Mouse (Mus musculus) intestine, postnatal 0 days (tissue): ENCODE measurements around the gene Cel. TPM values are rescaled to one million over a fixed set of nuclear protein-coding genes. Genes with fewer than 3 reads are reported as not detected.

ENCODE experiments used
- ATAC-seq: fragments of 200-750 bp; cut with Nextera tagmentation; 2 replicates; pipeline ENCODE4 v1.8.0; 2017; ENCODE audit warnings: mild to moderate bottlenecking, moderate TSS enrichment, moderate library complexity
- H3K27ac ChIP-seq: fragments of 300-500 bp; sonication (generic); 2 replicates; pipeline ENCODE4 v1.5.1; 2014; ENCODE audit warnings: mild to moderate bottlenecking, low read depth, low read length, moderate library complexity
- H3K27me3 ChIP-seq: fragments of 300-500 bp; sonication (generic); replicated peaks from 2 replicates; pipeline ENCODE4 v1.6.1; 2014; ENCODE audit warnings: low read length, mixed read lengths; ENCODE audit not compliant: control insufficient read depth, insufficient read depth
- H3K36me3 ChIP-seq: fragments of 300-500 bp; sonication (generic); 2 replicates; pipeline ENCODE4 v1.6.1; 2014; ENCODE audit warnings: mild to moderate bottlenecking, moderate library complexity; ENCODE audit not compliant: control insufficient read depth, insufficient read depth
- H3K4me1 ChIP-seq: fragments of 300-500 bp; sonication (generic); replicated peaks from 2 replicates; pipeline ENCODE4 v1.6.1; 2014; ENCODE audit warnings: antibody characterized with exemption, low read length, mixed read lengths; ENCODE audit not compliant: control insufficient read depth, insufficient read depth
- H3K4me2 ChIP-seq: fragments of 300-500 bp; sonication (generic); replicated peaks from 2 replicates; pipeline ENCODE4 v1.6.1; 2014; ENCODE audit warnings: low read depth, mild to moderate bottlenecking, moderate library complexity
- H3K4me3 ChIP-seq: fragments of 300-500 bp; sonication (generic); 2 replicates; pipeline ENCODE4 v1.5.1; 2014; ENCODE audit warnings: low read depth, low read length
- H3K9ac ChIP-seq: fragments of 300-500 bp; sonication (generic); 2 replicates; pipeline ENCODE4 v1.6.1; 2014; ENCODE audit warnings: mild to moderate bottlenecking, low read depth, low read length
- H3K9me3 ChIP-seq: fragments of 300-500 bp; sonication (generic); 2 replicates; pipeline ENCODE4 v1.6.1; 2016; ENCODE audit warnings: mixed run types; ENCODE audit not compliant: control insufficient read depth
- CTCF ChIP-seq: sonication (generic); IDR thresholded peaks from 2 replicates; pipeline ENCODE4 v1.5.1; 2016; ENCODE audit warnings: low read depth, mild to moderate bottlenecking, control low read depth, antibody characterized with exemption, moderate library complexity
- whole genome bisulfite sequencing: fragments of 180-500 bp; shearing (Covaris S2); extraction: QIAGEN DNeasy Blood & Tissue Kit; methylation state at CpG from one replicate; pipeline ENCODE4 v1.1.7; 2014; 5-methylcytosine and 5-hydroxymethylcytosine counted together
- polyA plus RNA-seq: library from polyadenylated mRNA; unstranded; fragments of >200 nt; fragmentation: Nextera tagmentation; extraction: Ambion mirVana; gene quantifications from 2 replicates; pipeline ENCODE4 v1.2.1, GENCODE M21; 2015

The Cel gene
- polyA plus RNA-seq, 1 experiment from 2014 or later, result 5.5 TPM

DNA sequence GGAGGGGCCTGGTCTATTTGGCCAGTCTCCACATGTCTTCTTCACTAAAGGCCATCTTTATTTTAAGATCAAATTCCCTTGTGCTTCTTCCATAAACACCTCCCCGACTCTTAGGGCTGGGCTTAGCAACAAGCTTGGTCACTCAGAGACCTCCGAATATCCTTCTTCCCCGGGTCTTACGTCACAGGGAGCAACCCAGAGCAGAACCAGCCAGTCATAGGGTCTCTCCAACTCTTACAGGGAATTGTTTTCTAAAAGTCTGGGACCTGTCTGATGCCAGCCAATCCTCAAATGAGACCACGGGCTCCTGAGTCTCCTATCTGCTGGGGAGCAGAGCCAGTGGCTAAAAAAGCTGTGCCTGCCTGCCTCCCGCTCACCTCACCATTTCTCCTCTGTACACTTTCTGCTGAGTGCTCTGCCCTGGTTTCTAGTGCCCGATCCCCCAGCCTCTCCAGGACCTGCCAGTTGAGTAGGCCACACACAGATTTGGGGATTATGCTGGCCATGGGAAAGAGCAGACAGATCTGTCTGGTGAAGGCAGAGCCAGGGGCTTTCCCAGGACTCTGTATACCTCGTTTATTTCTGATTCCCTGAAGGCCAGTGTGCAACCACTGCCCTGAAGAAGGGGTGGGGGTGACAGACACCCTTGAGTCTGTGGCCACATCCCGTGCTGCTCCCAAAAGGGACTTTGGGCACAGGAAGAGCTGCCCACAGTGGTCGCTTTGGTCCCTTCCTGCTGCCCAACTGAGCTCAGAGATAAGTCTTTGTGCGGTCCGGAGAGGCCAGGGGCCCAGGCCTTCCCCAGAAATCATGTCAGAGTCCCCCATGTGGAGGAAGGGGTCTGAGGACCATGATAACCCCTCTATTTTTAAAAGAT, 35.7 kb upstream of the Cel start:
- no peaks in the 10 kb centered on the region for H3K36me3 ChIP-seq
- H3K27ac ChIP-seq, result no peak overlapping the region
- no peak for TF ChIP-seq CTCF
- no peaks in the 10 kb centered on the region for H3K27me3 ChIP-seq
- no peak for ATAC-seq
- H3K4me1 ChIP-seq, result no peaks in the 10 kb centered on the region
- WGBS, result 58% methylated on average over 12 of the region's 12 CpGs
- H3K4me3 ChIP-seq, result no peak overlapping the region
- H3K9me3 ChIP-seq, result no peaks in the 10 kb centered on the region
- H3K9ac ChIP-seq, result no peak overlapping the region
- no peak overlapping the region for H3K4me2 ChIP-seq

DNA sequence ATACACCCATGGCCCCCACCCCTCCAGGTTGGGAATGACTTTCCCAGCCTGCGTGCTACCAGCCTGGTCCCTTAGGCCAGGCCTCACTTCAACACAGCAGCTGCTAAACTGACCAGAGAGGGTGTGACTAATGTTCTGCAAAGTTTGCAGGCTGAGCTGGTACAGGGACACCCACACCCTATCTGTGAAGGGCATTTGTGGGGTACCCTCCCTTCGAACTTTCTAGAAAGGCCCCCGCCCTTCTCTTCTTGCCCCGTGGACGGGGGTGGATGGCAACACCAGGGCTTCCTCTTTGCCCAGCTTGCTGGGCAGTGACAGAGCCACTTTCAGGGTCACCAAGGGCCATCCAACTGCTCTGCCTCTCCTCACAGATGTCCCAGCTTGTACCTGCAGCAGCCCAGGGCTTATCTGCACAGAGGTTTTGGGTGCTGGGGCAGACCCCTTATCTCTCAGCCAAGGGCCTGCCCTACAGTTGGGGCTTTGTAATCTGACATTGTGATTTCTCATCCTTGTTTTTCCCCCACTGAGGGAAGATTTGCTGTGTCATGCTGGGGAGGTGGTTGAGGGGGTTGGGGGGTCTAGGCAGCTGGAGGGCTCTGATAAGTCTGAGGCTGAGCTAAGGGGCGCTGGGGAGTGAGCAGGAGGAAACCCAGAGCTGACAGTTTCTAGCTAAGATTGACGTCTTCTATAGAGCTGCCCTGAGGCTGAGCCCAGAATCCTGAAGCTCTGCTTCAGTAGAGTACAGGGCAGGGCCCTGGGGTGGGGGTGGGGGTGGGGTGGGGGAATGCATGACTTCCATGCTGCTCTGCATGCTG, 34.7 kb upstream of the Cel start:
- Histone ChIP-seq H3K4me3 (no peak overlapping the region), H3K9me3 (no peaks in the 10 kb centered on the region), H3K4me2 (no peak overlapping the region), H3K27me3 (no peaks in the 10 kb centered on the region), H3K27ac (no peak overlapping the region), H3K4me1 (no peaks in the 10 kb centered on the region), H3K9ac (no peak overlapping the region), H3K36me3 (no peaks in the 10 kb centered on the region)
- WGBS, result 68% methylated on average over 7 of the region's 7 CpGs
- no peak for TF ChIP-seq CTCF
- no peak for ATAC-seq

DNA sequence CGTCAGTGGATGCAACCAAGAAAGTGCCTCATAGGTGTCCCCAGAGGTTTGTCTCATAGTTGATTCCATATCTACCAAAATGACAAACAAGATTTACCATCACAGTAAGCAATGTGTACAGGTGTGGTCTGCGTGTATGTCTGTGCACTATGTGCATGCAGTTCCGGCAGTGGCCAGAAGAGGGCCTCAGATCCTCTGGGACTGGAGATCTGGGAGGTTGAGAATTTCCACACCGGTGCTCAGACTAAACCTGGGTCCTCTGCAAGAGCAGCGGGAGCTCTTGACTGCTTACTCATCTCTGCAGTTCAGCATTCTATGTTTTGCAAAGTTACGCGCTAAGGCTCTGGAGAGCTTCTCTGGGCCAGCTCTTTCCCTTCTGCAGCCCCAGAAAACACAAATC, 33.8 kb upstream of the Cel start:
- Histone ChIP-seq H3K27ac (no peak overlapping the region), H3K4me1 (no peaks in the 10 kb centered on the region), H3K9ac (no peak overlapping the region), H3K36me3 (no peaks in the 10 kb centered on the region), H3K4me3 (no peak overlapping the region), H3K9me3 (no peaks in the 10 kb centered on the region), H3K27me3 (no peaks in the 10 kb centered on the region), H3K4me2 (no peak overlapping the region)
- TF ChIP-seq CTCF, result peak; percentile 46
- ATAC-seq, result no peak
- 90% methylated on average over 7 of the region's 7 CpGs for WGBS

GRCm38 (mm10) chr2:28596021-28596420, 32.8 kb upstream of the Cel start:
- no peak for TF ChIP-seq CTCF
- H3K4me1 ChIP-seq, result no peaks in the 10 kb centered on the region
- no peaks in the 10 kb centered on the region for H3K9me3 ChIP-seq
- H3K27ac ChIP-seq, result no peak overlapping the region
- H3K9ac ChIP-seq, result no peak overlapping the region
- no peaks in the 10 kb centered on the region for H3K27me3 ChIP-seq
- WGBS, result 77% methylated on average over 7 of the region's 7 CpGs
- H3K4me2 ChIP-seq, result no peak overlapping the region
- no peaks in the 10 kb centered on the region for H3K36me3 ChIP-seq
- ATAC-seq, result no peak
- H3K4me3 ChIP-seq, result no peak overlapping the region

DNA sequence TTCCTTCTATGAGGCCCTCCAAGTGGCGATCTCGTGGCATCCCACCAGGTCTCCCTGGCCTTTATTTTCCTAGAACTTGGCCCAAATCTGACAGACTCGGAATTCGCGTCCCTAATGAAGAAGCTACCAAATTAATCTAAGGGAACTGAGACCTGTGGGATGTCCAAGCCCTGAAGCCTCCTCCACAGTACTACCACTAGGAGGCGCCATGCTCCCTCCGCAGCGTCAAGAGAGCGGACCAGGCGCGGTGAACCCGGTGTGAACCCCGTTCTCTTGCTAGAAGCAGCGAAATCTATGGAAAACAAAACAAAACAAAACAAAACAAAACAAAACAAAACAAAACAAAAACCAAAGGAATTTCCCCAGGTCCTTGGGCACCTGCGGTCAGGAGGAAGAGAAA, 29.6 kb upstream of the Cel start:
- Histone ChIP-seq H3K27me3 (no peaks in the 10 kb centered on the region), H3K4me1 (no peaks in the 10 kb centered on the region), H3K36me3 (no peaks in the 10 kb centered on the region), H3K4me3 (no peak overlapping the region), H3K4me2 (peak overlapping the region; percentile 38), H3K27ac (no peak overlapping the region), H3K9me3 (no peaks in the 10 kb centered on the region), H3K9ac (no peak overlapping the region)
- WGBS, result 6% methylated on average over 15 of the region's 15 CpGs
- no peak for ATAC-seq
- peak; percentile 92 for TF ChIP-seq CTCF

GRCm38 (mm10) chr2:28591479-28591878, 28.3 kb upstream of the Cel start:
- no peak overlapping the region for H3K9ac ChIP-seq
- no peaks in the 10 kb centered on the region for H3K4me1 ChIP-seq
- no peaks in the 10 kb centered on the region for H3K9me3 ChIP-seq
- no peaks in the 10 kb centered on the region for H3K27me3 ChIP-seq
- no peak for ATAC-seq
- H3K4me2 ChIP-seq, result no peak overlapping the region
- 60% methylated on average over 2 of the region's 2 CpGs for WGBS
- no peak for TF ChIP-seq CTCF
- no peak overlapping the region for H3K4me3 ChIP-seq
- H3K27ac ChIP-seq, result no peak overlapping the region
- no peaks in the 10 kb centered on the region for H3K36me3 ChIP-seq
